Mouse (Mus musculus) midbrain, embryonic 16.5 days (tissue): ENCODE measurements at regions not wholly inside any gene's neighbourhood (a gene's known extent, or its start where the extent isn't known, plus 50 kb on each side); places are given as distances from the start of the nearest gene placed in this dataset.

Source experiments
- ATAC-seq: fragments of 200-750 bp; cut with Nextera tagmentation; 2 replicates; pipeline ENCODE4 v1.8.0; 2017; ENCODE audit warnings: moderate TSS enrichment
- H3K27ac ChIP-seq: fragments of 300-500 bp; sonication (generic); 2 replicates; pipeline ENCODE4 v1.5.1; 2014; ENCODE audit warnings: mild to moderate bottlenecking, low read length, mixed read lengths
- H3K27me3 ChIP-seq: fragments of 300-500 bp; sonication (generic); 2 replicates; pipeline ENCODE4 v1.6.1; 2014; ENCODE audit warnings: low read depth, low read length, mixed read lengths; ENCODE audit not compliant: control insufficient read depth, insufficient read depth
- H3K36me3 ChIP-seq: fragments of 300-500 bp; sonication (generic); 2 replicates; pipeline ENCODE4 v1.6.1; 2014; ENCODE audit warnings: mild to moderate bottlenecking, low read length, moderate library complexity, mixed read lengths; ENCODE audit not compliant: control insufficient read depth, insufficient read depth
- H3K4me1 ChIP-seq: fragments of 300-500 bp; sonication (generic); 2 replicates; pipeline ENCODE4 v1.6.1; 2014; ENCODE audit warnings: mild to moderate bottlenecking, low read length, mixed read lengths; ENCODE audit not compliant: control insufficient read depth, insufficient read depth
- H3K4me2 ChIP-seq: fragments of 300-500 bp; sonication (generic); 2 replicates; pipeline ENCODE4 v1.6.1; 2014; ENCODE audit warnings: mild to moderate bottlenecking, low read length, mixed read lengths
- H3K4me3 ChIP-seq: fragments of 300-500 bp; sonication (generic); 2 replicates; pipeline ENCODE4 v1.5.1; 2014; ENCODE audit warnings: low read depth, mild to moderate bottlenecking, low read length, moderate library complexity, mixed read lengths
- H3K9ac ChIP-seq: fragments of 300-500 bp; sonication (generic); 2 replicates; pipeline ENCODE4 v1.6.1; 2014; ENCODE audit warnings: low read depth, low read length, mixed read lengths
- H3K9me3 ChIP-seq: fragments of 300-500 bp; sonication (generic); replicated peaks from 2 replicates; pipeline ENCODE4 v1.6.1; 2014; ENCODE audit warnings: mild to moderate bottlenecking, low read length, mixed read lengths; ENCODE audit not compliant: control insufficient read depth, poor library complexity, severe bottlenecking
- WGBS: fragments of 180-500 bp; shearing (Covaris S2); extraction: QIAGEN DNeasy Blood & Tissue Kit; methylation state at CpG from one replicate; pipeline ENCODE4 v1.1.7; 2014; 5-methylcytosine and 5-hydroxymethylcytosine counted together

DNA sequence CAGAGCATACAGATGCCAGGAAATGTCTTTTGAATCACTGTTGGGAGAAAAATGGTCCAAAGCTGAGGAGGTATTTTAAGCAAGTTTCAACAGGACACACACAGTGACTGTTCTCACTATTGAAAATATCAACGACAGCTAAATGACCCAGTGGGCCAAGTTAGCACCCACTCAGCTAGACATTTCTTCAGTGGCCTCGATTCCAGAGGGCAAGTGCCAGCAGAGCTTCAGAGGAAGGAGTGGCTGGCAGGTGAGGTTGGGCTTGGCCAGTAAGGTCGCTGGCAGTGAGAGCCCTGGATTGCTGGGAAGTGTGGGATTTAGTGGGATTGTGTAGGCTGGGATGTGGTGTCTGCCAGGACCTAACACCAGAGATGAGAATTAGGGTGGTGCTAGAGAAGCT lies 823.1 kb upstream of the Car8 start:
- Histone ChIP-seq H3K4me1 (peaks cover 4% of the 10 kb centered on the region; the same call in 1 of the 2 replicates), H3K9ac (no peak overlapping the region), H3K9me3 (no peaks in the 10 kb centered on the region), H3K27me3 (no peaks in the 10 kb centered on the region), H3K27ac (no peak overlapping the region), H3K36me3 (no peaks in the 10 kb centered on the region), H3K4me3 (no peak overlapping the region), H3K4me2 (no peak overlapping the region)
- WGBS, result 69% methylated on average over 3 of the region's 3 CpGs
- ATAC-seq, result no peak

DNA sequence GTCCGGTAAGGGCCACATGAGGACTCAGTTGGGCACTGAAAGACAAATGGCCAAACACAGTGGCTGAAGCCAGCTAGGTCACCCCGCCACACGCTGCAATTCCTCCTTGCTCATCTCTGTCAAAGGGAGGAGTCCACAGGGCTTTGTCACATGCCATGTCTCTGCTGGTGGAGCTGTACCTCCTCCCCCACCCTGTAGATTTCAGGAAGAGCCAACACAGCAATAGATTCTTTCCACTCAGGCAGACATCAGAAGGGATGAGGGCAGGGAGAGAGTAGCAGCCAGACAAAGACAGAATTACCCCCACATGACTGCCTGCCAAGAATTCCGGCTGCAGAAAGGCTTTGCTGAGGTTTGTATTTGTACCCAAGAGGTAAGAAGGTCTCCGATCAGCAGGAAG lies 821.4 kb upstream of the Car8 start:
- Histone ChIP-seq H3K4me1 (peaks cover 6% of the 10 kb centered on the region; the same call in 1 of the 2 replicates), H3K27ac (no peak overlapping the region), H3K9ac (no peak overlapping the region), H3K4me2 (no peak overlapping the region), H3K4me3 (no peak overlapping the region), H3K9me3 (no peaks in the 10 kb centered on the region), H3K36me3 (no peaks in the 10 kb centered on the region), H3K27me3 (no peaks in the 10 kb centered on the region)
- 35% methylated on average over 5 of the region's 5 CpGs for WGBS
- ATAC-seq, result no peak

- WGBS, result 66% methylated on average over 4 of the region's 4 CpGs
- Histone ChIP-seq H3K27me3 (no peaks in the 10 kb centered on the region), H3K4me3 (no peak overlapping the region), H3K4me2 (no peak overlapping the region), H3K9ac (no peak overlapping the region), H3K4me1 (peaks cover 7% of the 10 kb centered on the region; the same call in 1 of the 2 replicates), H3K27ac (no peak overlapping the region), H3K9me3 (no peaks in the 10 kb centered on the region), H3K36me3 (no peaks in the 10 kb centered on the region)
- no peak for ATAC-seq
These were observed 818.8 kb upstream of the Car8 start for GRCm38 (mm10) chr4:9057676-9058075.

GRCm38 (mm10) chr4:9057113-9057512 lies 818.3 kb upstream of the Car8 start:
- H3K4me3 ChIP-seq, result no peak overlapping the region
- 86% methylated on average over 7 of the region's 7 CpGs for WGBS
- no peak overlapping the region for H3K4me2 ChIP-seq
- no peak for ATAC-seq
- no peak overlapping the region for H3K9ac ChIP-seq
- peaks cover 7% of the 10 kb centered on the region; the same call in 1 of the 2 replicates for H3K4me1 ChIP-seq
- H3K27ac ChIP-seq, result no peak overlapping the region
- H3K27me3 ChIP-seq, result no peaks in the 10 kb centered on the region
- no peaks in the 10 kb centered on the region for H3K9me3 ChIP-seq
- H3K36me3 ChIP-seq, result no peaks in the 10 kb centered on the region

- Histone ChIP-seq H3K4me1 (peaks cover 7% of the 10 kb centered on the region; the same call in 1 of the 2 replicates), H3K27me3 (no peaks in the 10 kb centered on the region), H3K36me3 (no peaks in the 10 kb centered on the region), H3K9ac (no peak overlapping the region), H3K4me2 (no peak overlapping the region), H3K4me3 (no peak overlapping the region), H3K27ac (no peak overlapping the region), H3K9me3 (no peaks in the 10 kb centered on the region)
- no peak for ATAC-seq
- WGBS, result 74% methylated on average over 4 of the region's 4 CpGs
These were observed 817.0 kb upstream of the Car8 start for GRCm38 (mm10) chr4:9055876-9056275.

DNA sequence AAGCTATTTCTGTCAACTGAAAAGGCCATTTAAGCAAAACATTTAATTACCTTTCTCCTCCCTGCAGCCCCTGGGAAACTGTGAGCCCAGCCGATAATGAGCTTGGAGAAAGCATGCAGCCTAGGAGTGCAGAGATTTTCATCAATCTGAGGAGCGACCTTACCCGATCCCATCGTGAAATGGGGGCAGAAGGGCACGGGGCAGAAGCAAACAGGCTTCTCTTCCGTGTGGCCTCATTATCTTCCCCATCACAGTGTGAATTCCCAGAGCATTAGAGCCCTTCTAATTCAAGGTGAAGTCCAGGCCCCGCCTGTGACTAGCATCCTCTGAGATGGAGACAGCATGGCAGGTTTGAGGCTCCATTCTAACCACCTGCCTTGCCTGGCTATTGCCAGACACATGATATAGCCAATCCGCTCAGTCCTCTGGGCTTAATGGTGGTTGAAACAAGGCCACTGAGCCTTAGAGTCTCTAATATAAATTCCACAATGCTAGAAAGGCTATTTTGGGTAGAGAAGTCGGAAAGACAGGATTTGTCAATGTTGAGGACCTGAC lies 816.5 kb upstream of the Car8 start:
- Histone ChIP-seq H3K27ac (no peak overlapping the region), H3K4me2 (no peak overlapping the region), H3K27me3 (no peaks in the 10 kb centered on the region), H3K9me3 (no peaks in the 10 kb centered on the region), H3K4me3 (no peak overlapping the region), H3K36me3 (no peaks in the 10 kb centered on the region), H3K4me1 (peaks cover 5% of the 10 kb centered on the region; the same call in 1 of the 2 replicates), H3K9ac (no peak overlapping the region)
- ATAC-seq, result no peak
- 61% methylated on average over 9 of the region's 9 CpGs for WGBS

GRCm38 (mm10) chr4:9048817-9049216 lies 810.0 kb upstream of the Car8 start:
- no peak for ATAC-seq
- WGBS, result 93% methylated on average over 1 of the region's 1 CpGs
- Histone ChIP-seq H3K27ac (no peak overlapping the region), H3K9me3 (no peaks in the 10 kb centered on the region), H3K4me2 (no peak overlapping the region), H3K4me1 (no peaks in the 10 kb centered on the region), H3K9ac (no peak overlapping the region), H3K4me3 (no peak overlapping the region), H3K36me3 (no peaks in the 10 kb centered on the region), H3K27me3 (no peaks in the 10 kb centered on the region)

DNA sequence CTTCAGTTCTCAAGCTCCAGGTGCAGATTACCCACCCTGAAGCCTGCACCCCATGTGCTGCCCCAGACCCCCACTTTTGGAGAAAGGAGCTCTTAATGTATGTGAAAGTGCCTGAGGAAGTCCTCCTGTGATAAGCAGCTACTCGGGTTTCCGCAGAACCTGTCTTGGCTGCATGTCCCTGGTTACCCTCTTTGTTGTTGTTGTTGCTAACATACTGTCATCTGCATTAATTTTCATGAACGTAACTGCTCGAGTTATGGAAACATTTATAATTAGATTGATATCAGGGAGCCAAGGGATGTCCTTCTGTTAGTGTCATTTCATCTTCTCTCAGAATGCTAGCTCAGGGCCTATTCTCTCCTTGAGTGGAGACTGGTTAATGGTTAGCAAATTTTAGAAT lies 808.3 kb upstream of the Car8 start:
- no peaks in the 10 kb centered on the region for H3K9me3 ChIP-seq
- no peaks in the 10 kb centered on the region for H3K27me3 ChIP-seq
- no peak overlapping the region for H3K4me2 ChIP-seq
- H3K4me3 ChIP-seq, result no peak overlapping the region
- ATAC-seq, result no peak
- no peak overlapping the region for H3K27ac ChIP-seq
- 74% methylated on average over 4 of the region's 4 CpGs for WGBS
- H3K36me3 ChIP-seq, result no peaks in the 10 kb centered on the region
- no peak overlapping the region for H3K9ac ChIP-seq
- no peaks in the 10 kb centered on the region for H3K4me1 ChIP-seq

DNA sequence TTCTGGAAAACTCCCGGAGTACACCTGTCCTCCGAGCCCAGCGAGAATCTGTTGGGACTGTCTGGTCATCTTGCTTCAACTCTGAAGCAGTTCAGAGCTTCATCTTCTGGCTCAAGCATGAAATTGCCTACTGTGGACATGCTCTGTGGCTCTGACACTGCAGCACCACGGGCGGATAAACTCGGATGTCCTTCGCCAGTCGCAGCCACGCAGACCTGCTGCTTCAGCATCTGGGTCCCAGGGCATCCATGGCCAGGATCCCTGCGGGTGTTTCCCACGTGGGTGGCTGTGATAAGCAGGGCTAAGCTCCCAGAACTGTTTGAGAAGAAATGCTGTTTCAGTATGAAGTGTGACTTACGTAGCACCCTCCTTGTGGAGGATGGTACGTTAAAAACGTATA lies 807.6 kb upstream of the Car8 start:
- no peak overlapping the region for H3K4me3 ChIP-seq
- H3K36me3 ChIP-seq, result no peaks in the 10 kb centered on the region
- no peaks in the 10 kb centered on the region for H3K9me3 ChIP-seq
- H3K4me2 ChIP-seq, result no peak overlapping the region
- H3K27ac ChIP-seq, result no peak overlapping the region
- H3K27me3 ChIP-seq, result no peaks in the 10 kb centered on the region
- WGBS, result 92% methylated on average over 14 of the region's 14 CpGs
- no peak for ATAC-seq
- no peaks in the 10 kb centered on the region for H3K4me1 ChIP-seq
- no peak overlapping the region for H3K9ac ChIP-seq
